Mouse (Mus musculus) adrenal gland, postnatal 10 days (tissue): ENCODE results near the gene Arhgap21. TPM values are rescaled to one million over a fixed set of nuclear protein-coding genes. Genes with fewer than 3 reads are reported as not detected.
"Not testable (repeated sequence)": the region's sequence is repeated elsewhere in the genome, so short reads cannot be mapped to it uniquely, and the experiment has no call there.

Experiments
- DNase-seq: peaks from one replicate; pipeline ENCODE4 v3.0.0; 2021; ENCODE audit warnings: mixed read lengths
- total RNA-seq, 2 experiments: library from RNA; stranded (reverse); gene quantifications; 2 replicates each; pipeline ENCODE4 v1.2.3; 2021

The Arhgap21 gene
- total RNA-seq, 2 experiments from 2014 or later: 57.5 to 78.3 TPM

DNA sequence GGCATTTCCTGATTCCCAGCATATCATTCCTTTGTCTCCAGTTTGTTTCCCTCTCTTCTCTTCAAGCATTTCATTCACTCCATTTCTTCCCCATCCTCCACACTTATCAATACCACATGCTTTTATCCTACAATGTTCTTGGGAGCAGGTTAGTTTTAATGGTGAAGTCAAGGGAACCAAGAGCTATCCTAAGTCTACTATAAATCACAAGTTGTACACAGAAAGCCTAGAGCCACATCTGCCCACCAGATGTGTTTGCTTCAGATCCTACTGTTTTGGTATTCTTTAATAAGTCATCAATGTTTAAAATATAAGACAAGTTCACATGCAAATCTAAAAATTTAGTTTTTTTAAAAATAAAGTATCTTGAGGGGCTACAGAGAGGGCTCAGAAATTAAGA, 27.6 kb downstream of the Arhgap21 start:
- no peak for DNase-seq

DNA sequence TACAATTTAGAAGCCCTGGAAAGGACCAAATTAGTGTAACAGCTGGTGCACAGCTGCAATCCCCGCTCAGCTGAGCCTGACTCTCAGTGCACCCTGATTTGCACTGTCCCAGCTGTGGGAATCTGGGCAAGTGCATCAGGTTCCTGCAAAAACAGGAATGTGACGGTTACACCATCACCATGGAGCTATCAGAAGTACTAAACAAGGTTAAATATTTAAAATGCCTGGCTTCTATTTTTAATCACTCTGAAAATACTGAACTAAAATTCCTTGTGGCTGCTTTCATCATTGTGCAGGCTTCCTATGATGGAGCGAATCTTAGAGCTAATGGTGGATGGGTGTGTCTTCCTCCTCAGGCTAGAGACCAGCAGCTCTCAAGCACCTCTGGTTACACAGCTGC, 29.3 kb downstream of the Arhgap21 start:
- no peak for DNase-seq

DNA sequence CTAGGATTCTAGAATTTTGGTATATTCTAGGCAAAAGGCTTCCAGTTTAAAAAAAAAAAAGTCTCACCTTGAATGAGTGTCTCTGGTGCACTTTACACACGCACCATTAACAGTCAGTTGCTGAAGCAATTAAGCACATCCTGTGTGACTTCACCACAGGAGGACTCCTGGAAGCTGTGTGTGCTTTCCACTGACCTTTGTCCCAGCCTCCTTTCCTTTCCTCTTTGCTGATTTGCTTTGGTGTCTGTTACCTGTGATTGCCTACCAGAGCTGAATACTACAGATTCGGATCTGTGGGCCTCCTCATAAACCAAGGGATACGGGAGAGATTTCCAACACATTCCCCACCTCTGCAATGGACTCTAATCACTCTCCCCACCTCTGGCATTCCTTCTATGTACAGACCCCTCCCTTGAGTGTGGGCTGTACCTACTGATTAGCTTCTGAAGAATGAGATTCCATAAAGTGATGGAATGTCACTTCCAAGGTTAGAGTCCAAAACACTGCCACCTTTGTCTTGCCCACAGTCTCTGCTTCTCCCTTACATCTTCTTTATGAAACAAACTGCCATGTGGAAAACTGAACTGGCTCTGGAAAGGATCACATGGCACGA, 32.0 kb downstream of the Arhgap21 start:
- DNase-seq: no peak

DNA sequence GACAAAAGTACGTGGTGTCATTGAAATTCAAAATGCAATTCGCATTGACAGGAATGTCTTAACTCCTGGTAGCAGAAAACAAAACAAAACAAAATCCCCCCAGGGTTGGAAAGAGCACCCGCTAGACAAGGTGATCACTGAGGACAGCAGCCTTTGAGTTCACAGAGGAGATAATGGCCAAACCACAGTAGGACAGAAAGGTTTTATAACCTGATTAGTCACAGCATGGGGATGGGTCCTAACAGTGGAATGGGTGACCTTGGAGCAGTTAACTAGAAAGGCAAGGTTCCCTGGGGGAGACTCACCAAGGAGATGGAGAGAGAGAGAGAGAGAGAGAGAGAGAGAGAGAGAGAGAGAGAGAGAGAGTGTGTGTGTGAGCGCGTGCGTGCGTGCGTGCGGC, 34.3 kb downstream of the Arhgap21 start:
- DNase-seq: no peak

DNA sequence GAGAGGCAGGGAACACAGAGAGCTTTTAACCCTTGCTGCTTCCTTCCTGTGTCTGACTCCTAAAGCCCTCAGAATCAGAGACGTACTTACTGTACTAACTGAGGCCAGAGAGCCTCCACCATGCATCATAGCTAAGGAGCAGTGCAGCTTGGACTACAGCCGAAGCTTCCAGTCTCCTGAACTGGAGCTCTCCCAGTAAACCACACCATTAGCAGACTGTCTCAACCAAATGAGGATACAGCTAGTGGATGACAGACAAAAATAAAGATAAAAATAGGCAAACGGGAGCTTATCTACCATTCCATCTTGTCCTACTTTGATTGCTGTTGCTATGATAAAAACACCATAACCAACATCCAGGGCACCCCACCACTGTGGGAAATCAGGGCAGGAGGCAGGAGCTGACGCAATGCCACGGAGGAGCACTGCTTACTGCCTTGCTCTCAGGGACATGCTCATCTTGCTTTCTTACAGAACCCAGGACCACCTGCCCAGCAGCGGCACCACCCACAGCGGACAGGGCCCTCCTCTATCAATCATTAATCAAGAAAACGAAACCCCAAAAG, 35.9 kb downstream of the Arhgap21 start:
- no peak for DNase-seq

DNA sequence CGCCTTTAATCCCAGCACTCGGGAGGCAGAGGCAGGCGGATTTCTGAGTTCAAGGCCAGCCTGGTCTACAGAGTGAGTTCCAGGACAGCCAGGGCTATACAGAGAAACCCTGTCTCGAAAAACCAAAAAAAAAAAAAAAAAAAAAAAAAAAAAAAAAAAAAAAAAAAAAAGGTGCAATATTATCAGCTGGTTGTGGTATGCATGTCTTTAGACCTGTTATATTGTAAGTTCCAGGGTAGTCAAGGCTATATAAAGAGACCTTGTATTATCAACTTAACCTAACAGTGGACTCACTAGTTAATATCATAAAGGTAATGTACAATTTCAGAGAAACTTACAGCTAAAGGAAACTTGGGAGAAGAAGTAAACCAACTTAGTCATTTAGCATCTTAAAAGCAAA, 36.9 kb downstream of the Arhgap21 start:
- not testable (repeated sequence) for DNase-seq

DNA sequence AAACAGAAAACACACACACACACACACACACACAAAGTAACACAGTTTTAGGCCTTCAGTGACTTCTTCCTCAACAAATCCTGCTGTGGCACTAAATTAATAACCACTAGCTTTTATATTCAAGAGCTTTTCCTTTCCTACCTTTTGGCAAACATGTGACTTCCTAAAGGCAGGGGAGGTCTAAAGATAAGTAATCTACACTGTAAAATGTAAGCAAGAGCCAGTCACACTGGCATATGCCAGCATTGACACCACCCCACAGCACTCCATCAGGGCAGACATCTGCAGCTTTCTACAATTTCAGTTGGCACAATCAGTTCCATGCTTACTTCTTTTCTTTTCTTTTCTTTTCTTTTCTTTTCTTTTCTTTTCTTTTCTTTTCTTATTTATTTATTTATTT, 40.2 kb downstream of the Arhgap21 start:
- no peak for DNase-seq

DNA sequence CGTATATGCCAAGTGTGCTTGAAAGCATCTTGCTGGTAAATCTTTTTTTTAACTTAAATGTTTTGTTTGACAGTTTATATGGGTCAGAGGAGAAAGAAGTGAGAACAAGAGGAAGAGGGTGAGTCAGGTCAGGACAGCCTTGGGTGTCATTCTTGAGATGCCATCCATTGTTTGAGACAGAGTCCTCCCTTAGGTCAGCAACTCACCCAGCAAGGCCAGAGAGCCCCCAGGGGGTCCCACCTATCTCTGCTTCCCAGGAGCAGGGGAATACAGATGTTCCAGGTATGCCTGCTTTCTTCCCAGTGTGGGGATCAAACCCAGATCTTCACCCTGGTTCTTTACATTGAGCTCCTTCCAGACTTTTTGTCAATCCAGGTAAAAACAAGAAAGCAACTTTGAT, 43.7 kb downstream of the Arhgap21 start:
- DNase-seq: no peak

DNA sequence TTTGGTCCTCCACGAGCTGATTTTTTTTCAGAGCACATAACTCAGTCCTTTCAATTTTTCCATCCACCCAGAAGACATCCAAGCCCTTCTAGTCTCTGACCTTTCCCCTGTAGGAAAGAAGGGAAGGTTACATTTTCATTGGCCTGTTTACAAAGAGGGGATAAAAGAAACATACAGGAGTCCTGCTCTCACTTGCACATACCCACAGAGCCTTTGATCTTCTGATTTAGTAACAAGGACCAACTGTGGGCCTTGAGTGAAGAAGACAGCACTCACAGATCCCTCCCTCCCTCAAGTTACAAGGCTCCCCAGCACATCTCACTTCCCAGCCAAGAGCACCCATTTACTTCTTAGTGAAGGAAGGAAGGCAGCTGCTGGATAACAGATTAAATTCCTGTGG, 46.3 kb downstream of the Arhgap21 start:
- DNase-seq: no peak

DNA sequence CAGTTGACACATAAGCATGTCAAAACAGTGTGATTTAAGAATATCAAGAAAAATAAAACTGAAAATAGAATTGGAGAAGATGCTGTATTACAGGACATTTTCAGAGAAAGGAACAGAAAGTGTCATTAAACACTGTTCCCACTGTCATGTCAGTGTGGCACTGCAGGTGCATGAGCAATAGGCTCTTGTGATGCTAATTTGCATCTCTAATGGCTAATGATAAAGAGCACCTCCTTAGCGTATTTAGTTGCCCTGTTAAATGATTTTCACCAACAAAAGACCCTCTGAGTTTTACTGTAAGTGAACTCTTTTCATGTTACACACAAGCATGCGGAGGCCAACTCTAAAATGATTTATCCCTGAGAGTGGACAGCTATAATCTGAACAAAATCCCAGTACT, 47.1 kb downstream of the Arhgap21 start:
- no peak for DNase-seq

DNA sequence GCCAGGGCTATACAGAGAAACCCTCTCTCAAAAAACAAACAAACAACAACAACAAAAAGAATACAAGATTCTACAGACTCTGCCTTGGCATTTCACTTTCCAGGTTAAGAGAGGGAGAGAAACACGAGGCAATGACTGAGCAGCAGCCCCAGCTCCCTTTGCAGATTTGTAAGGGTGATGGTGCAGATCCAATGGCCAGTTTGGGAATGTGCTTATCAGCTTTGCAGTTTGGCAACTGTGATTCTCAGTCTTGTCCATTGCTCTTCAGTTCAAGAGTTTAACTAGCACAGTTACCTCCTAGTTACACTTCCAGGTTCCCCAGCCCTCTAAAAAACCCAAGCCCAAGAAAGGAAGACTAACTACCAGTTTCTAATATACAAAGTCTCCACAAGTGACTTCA, 47.7 kb downstream of the Arhgap21 start:
- DNase-seq: no peak

DNA sequence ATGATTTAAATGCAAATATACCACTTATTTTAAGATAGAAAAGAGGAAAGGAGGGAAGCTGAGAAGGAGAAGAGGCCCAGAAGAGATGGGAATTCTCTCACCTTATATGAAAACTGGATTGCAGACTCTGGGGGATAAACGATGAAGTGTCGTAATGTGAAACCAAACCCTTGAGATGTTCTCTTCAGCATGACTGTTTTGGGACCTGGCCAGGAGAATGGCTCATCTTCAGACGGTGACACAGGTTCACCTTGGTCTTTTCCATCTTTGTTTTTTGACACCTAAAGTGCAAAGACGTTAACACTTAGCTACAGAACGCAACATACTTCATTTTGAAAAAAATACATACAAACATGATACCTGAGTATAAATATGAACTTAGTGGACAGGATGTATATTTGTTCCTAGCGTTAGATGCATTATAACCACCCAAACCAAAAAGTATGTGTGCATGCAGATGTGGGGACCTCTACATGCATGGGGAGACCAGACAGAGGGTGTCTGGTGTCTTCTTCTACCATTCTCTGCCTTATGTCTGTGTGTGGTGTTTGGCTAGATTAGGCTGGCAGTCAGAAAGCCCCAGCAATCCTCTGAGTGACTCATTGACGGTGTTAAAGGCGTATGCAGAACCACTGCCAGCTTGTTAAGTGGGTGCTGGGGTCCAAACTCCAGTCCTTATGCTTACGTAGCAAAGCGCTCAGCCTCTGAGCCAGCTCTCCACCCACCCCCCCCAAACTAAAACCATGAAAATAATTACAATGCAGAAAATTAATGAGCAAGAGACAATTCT, 54.0 kb downstream of the Arhgap21 start:
- DNase-seq: peak; percentile 45

DNA sequence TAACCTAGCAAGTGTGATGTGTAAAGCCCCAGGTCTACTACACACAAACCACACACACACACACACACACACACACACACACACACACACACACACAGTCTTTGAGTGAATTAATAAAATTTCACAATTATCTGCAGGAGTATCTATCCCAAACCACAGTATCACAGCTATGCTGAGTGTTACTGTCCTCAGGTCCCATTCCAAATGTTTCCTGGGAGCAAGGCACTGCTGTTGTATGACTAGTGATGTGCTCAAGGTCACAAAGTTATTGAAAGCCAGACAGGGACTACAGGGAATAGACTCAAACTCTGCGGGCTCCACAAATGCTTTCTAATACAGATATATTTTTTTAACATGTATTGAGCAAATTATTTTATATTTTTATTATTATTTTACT, 55.7 kb downstream of the Arhgap21 start:
- DNase-seq: no peak

DNA sequence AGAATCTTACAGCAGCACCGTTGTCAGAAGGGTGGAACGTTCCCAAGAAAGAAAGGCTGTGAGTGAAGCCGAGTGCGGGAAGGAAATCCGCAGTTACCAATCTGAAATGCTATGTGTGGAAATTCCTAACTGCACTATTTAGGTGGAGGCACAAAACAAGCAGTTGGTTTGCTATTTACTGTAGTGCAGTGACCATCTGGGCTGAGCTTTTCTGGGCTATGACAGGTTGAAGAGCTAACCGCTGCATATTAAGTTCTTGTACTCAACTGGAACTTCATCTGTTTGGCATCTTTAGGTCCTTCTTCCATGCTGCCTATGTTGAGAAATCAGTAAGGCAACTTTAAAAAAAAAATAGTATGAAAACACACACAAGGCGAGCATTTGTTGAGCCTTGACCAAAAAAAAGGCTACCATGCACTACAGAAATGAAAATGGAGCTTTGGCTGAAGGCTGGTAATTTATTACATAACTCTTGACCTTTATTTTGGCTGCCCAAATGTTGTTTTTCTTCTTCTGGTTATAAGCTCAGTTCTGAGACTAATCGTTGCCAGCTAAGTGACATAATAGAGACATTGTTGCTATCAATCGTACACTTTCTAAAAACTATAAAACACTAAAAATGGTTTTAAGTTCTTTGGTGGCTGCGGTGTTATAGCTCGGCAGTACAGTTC, 56.2 kb downstream of the Arhgap21 start:
- no peak for DNase-seq

DNA sequence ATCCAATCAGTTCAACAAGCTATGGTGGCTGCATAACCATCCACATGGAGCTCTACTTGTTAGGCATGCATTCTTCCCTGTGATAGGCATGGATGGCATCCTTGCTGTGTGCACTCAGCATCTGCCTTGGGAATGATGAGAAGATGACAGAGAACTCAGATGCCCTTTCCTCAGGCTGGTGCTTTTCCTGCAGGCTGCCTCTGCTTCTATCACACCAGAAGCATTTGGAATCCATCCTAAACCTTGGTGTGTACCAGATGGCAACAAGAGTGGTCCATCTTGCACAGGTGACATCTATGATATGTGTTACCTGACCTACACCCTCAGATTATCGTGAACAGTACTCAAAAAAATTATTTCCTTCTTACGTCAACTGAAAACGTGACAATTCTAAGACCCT, 58.2 kb downstream of the Arhgap21 start:
- DNase-seq: no peak

DNA sequence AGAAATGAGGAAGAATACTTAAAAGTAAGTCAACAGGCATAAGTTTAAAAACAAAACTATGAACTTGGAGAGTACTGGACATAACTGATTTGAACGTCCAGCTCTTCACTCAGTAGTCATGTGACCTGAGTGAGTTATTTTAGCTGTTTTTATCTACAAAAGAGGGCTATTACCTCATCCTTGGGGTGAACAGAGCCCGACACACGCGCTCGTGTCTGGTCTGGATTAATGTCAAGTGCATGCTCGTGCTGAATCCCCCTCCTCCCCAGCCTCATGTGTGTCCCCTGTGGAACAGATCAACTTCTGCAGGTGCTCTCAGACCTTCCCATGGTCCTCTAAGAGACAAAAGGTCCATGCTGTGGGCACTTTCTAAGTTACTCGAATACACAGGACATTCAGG, 59.3 kb downstream of the Arhgap21 start:
- no peak for DNase-seq

DNA sequence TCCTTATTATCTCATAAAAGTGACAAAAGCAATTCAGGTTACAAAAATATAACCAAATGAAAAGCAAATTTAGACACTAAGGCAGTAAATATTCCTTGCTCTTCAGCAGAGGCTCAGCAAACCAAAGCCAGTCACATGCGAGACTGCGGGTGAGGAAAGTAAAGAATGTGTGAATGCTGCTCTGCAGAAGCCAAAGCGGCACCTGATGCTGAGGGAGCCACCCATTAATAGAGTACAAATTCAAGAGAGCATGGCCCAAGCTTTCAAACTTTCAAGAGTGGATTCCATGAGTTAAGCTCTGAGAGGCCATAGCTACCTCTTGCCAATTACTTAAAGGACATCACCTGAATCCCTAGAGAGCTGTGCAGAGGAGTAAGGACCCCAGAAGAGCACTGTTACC, 61.4 kb downstream of the Arhgap21 start:
- no peak for DNase-seq

DNA sequence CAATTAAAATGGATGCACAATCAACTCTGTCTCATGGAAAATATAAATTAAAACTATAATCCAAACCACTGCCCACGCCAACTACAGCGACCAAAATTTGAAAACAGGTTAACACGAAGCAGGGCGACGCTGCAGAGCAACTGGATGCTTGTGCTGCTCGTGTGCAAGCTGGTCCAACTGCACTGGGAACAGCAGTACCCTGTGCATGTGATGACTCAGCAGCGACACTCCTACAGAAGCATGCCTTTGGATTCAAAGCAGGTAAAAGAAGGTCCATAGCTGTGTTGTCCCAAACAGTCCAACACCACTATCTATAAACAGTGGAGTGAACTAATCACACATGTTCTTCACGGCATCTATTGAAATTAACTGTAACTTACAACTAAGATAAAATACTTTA, 63.3 kb downstream of the Arhgap21 start:
- DNase-seq: no peak

DNA sequence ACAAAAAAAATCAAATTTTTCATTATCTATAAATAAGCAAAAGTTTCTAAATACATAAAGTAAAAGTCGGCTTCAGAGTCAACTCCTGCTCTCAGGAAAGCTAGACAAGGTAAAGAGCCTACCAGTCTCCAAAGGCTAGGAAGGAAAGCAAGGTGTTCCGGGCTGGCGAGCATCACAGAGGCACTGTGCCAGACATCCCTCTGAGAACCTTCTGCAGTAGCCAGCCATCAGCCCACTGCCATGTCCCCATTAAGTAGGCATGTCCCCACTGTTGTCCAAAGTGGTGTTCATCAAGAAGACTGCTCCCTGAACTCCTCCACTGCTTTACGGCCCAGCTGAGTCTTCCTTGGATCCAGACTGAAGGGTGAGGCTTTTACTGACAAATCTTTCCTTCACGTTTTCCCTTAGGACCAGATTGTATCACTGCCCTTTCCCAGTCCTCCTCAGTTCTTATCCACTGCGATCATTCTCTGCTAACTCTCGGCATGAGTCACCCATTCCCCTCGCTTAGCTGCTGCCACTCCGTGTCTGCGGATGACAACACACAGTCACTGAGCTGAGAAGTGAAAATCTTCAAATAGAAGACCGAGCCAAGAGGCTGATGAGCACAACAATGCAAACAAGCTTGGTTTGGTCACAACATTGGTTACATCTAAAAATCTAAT, 65.6 kb downstream of the Arhgap21 start:
- peak; percentile 30 for DNase-seq

DNA sequence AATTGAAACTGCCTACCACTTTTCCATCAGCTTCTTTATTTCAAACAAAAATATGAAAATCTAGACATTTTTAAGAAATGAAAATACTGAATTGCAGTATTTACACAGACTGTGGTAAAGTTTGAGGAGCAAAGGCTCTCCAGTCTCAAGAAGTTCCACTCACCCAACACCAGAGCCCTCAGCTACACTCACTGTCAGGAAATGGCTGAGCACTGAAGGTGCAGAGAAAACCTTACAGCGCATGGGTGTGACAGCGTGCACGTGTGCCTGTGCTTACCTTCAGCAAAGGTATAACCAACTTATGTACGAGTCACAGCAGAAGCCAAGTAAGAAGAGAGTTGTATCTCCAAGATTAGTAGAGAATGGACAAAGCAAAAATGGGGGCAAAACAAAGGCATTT, 66.8 kb downstream of the Arhgap21 start:
- no peak for DNase-seq

DNA sequence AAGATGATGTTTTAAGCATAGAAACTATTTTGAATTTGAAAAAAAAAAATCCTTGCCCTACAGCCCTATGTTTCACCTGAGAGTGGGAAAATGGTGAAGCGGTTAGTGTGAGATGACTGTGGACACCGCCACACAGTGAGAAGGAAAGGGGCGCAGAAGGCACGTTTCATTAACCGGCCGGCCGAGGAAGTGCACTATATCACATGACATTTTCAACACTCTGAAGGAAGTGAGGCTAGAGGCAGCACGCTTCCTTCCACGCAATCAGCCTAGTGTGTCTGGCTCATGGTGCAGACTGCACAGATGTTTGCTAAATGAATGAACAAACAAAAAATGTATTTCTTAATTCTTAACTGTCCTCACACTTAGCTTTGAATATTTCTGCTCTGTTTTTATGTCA, 69.4 kb downstream of the Arhgap21 start:
- no peak for DNase-seq

DNA sequence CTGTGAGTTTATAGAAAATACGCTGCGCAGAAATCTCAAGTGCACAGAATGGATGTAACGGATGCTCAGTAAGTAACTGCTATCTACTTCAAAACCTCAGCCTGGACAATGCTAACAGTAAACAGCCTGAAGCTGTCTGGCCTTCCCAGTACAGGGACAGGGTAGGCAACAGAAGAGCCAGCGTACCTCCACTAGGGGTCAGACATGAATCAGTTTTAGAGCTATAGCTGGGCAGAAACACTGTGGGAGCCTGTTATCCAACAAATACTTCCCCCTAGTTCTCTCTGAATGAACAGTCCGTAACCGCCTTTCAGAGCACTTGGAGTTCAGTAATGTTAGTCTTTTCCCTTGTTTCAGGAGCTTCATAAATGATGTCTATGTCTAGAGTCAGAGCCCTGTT, 70.0 kb downstream of the Arhgap21 start:
- DNase-seq: peak; percentile 83

DNA sequence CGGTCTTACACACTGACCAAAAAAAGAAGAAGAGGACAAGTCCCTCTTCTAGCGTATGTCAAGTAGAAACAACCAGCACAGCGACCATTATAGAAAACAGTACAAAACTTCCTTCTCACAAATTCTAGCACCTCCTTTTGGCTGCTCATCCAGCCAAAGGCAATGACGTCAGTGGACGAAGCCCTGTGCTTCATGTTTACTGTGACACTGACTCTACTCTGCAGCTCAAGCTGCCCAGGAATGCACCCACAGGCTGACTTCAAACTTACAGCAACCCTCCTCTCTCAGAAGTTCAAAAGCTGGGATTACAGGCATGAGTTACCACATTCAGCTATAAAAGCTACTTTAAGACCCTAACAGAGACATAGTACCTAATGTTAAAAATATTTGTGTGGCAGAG, 72.2 kb downstream of the Arhgap21 start:
- DNase-seq: no peak
